Mouse (Mus musculus) frontal cortex, postnatal 14 days (tissue): ENCODE measurements at regions not wholly inside any gene's neighbourhood (a gene's known extent, or its start where the extent isn't known, plus 50 kb on each side); places are given as distances from the start of the nearest gene placed in this dataset.
A peak's percentile ranks its signal among the peaks of the same experiment; 100 is the strongest.

Experiments
- DNase-seq, 2 experiments: peaks; one replicate each; pipeline ENCODE4 v3.0.0; 2022; ENCODE audit warnings: low spot score in 2 of 2

- no peak for DNase-seq
Observed at GRCm38 (mm10) chr2:45357266-45357665, 240.1 kb upstream of the Zeb2 start.

GRCm38 (mm10) chr2:45356558-45357170, 239.5 kb upstream of the Zeb2 start:
- DNase-seq: no peak

- no peak for DNase-seq
Observed at GRCm38 (mm10) chr2:45356021-45356420, 238.8 kb upstream of the Zeb2 start.

DNA sequence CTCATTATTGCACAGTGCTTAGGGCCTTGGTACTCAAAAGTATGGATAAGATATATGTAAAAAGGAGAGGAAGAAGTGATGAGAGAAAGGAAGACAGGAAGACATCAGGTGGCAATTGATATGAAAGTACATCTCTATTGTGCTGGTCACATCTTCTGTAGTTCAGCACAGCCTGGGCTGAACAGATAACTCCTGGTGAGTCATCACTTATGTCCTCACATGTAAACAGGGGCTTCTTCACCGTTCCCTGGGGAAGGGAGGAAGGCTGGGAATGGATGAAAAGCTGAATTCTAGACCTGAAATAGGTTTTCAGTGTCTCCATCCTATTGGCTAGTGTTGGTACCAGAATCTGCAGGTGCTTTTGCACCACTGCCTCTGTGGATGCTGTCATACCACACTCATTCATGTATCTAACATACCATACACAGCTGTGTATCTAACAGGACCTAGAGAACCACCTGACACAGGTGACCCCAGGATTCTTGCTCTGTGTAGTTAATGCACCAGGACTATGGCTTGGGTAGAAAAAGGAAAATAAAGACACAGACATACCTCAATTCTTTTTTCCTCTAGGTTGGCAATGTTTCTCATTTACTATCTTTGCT, 234.4 kb upstream of the Zeb2 start:
- no peak for DNase-seq

DNA sequence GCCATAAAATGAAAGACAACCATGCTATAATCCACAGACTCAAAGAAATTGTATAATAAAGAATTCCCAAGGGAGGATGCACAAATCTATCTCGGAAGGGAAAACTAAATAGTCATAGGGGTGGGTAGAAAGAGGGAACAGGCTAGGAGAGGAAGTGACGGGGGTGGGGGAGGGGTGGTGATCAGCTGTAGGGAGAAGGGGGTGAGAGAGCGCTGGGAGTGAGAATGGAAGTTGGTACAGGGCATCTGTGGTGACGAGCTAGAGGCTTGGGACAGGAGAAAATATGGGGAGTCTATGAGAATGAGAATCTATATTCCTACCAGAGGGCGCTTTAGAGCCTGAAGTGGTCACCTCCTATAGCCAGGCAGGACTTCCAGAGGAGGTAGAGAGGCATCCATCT, 229.2 kb upstream of the Zeb2 start:
- no peak for DNase-seq

- no peak for DNase-seq
Observed at GRCm38 (mm10) chr2:45339866-45340265, 222.7 kb upstream of the Zeb2 start.

- DNase-seq: no peak
Observed at GRCm38 (mm10) chr2:45338809-45339208, 221.6 kb upstream of the Zeb2 start.

- DNase-seq: no peak
Observed at GRCm38 (mm10) chr2:45316945-45317565, 199.9 kb upstream of the Zeb2 start.

DNA sequence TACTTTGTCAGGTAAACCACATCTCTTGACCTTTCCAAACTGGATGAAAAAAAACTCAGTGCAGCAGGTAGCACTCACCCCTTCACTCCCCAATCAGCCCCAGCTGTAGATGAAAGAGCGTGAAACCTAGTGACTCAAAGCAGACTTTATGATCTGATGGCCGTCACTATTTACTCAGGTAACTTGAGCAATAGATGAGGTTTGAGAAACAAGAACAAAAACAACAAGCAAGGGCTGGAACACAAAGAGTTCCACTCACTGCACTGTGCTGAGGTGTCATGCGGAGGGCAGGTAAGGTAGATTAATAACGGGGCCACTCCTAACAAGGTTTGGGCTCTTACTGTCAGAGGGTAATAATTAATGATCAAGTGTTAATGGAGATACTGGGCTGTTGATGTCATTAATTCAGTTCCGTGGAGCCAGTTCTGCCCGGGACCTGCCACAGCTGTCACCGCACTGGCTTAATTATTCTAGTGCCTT, 170.4 kb upstream of the Zeb2 start:
- no peak for DNase-seq

- no peak for DNase-seq
Observed at GRCm38 (mm10) chr2:45283811-45284210, 166.6 kb upstream of the Zeb2 start.

DNA sequence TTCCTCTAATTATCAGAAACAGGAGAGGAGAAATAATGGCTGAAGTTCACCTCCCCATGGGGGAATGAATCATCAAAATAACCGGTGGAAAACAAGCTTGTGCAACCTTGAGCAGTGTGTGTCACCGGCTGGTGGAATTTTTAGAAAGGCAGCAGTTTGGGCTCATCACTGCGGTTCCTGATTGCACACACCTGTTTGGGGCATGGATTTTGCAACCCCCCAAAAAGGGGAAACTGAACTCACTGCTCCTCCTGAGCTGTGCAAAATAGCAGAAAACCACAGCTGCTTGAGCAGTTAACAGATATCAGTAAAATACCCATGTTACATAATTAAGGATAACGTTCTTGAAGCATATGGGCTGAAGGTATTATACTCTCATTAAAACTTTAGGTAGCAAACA, 162.3 kb upstream of the Zeb2 start:
- no peak for DNase-seq

- DNase-seq: no peak
Observed at GRCm38 (mm10) chr2:45277602-45278001, 160.4 kb upstream of the Zeb2 start.

DNA sequence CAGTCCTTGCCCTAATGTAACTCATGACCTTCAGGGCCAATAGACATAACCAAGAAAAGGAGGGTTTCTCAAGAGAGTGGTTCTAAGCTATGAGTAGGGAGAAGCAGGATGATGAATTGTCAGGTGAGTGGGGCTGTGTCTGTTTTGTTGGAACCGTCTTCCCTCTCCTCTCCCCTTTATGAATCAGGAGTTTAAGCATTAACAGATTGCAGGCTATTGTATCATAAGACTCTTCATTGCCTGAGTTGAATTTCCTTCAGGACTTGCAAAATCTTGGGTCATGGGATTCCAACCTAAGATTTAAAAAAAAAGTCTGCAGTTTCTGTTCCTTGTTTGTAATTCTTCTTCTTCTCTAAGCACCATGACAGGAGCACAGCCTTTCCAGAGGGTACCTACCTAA, 159.5 kb upstream of the Zeb2 start:
- no peak for DNase-seq

- no peak for DNase-seq
Observed at GRCm38 (mm10) chr2:45270035-45270434, 152.8 kb upstream of the Zeb2 start.

GRCm38 (mm10) chr2:45265819-45266218, 148.6 kb upstream of the Zeb2 start:
- no peak for DNase-seq

DNA sequence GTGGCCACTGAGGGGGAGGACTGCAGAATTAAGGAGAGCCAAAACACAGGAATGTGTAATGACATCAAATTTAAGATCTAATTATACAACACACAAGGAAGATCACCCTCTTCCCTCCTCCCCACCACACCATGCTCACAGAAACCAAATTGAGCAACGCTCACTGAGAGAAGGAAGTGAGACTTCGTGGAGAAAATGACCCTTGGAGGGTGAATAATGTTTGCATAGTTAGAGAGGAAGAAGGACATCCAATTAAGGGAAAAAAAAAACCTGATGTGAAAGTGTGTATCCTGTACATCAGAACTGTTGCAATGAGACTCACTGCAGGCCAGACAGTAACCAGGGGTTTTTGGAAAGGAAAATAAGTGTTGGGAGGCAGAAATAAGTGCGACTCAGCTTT, 144.8 kb upstream of the Zeb2 start:
- DNase-seq: no peak

DNA sequence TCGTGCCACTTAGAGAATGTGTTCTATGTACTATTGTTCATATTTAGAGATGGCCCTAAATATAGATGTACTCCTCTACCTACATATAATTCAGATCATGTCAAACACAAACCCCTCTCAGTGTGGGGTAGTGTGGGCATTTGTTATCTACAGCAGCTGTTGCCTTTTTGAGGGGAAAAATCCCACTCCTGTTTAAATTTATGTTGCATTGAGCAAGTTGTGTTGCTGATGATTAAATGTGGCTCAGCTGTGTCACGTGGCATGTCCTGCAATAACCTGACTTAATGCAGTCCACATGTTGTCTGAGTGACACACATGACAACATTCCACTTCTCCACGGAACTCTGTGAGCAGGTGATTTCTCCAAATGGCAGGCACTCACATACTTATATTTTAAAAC, 141.7 kb upstream of the Zeb2 start:
- DNase-seq: no peak

DNA sequence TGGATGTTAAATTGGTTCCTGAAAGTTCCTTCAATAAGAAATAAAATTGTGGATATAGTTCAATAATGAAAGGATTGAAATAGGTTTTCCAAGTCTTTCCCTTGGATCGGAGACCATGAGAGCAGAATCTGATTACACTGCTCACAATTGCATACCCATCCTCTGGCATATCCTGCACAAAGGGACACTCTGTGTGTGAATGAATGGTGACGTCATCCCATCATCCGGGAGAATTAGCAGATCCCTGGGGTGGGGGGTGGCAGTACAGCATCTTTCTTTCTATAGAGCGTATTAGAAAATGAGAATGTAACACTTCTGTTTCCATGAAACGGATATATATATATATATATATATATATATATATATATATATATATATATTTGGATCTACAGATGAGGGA, 139.2 kb upstream of the Zeb2 start:
- no peak for DNase-seq

- DNase-seq: no peak
Observed at GRCm38 (mm10) chr2:45253936-45254335, 136.7 kb upstream of the Zeb2 start.

DNA sequence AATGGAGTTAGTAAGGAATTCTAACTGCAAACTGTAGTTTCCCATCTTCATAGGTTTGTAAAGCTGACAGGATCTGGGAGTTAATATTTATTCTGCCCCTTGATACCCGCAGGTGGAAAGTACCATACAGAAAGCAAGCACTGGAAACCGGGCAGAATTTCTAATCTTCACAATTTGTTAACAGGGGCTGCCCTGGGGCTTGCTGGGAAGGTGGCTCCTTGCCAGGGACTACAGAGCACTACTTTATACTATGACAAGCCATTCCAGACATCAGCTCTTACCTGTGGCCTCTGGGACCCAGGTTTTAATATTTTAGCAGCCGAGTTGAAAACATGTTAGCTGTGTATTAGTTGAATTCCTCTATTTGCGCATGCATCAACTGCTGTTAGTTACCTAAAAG, 135.1 kb upstream of the Zeb2 start:
- DNase-seq: no peak

GRCm38 (mm10) chr2:45249658-45250057, 132.5 kb upstream of the Zeb2 start:
- DNase-seq: no peak

- peak in 1 of 2 experiments; percentile 25 for DNase-seq
Observed at GRCm38 (mm10) chr2:45246061-45246945, 129.1 kb upstream of the Zeb2 start.
